Comparison of ENCODE assay signal across 9 mouse cellular contexts in genomic region chr2:44571156-44571555, GRCm38 (mm10).
DNase-seq lines count a peak whose midpoint lies in the region; ATAC-seq and TF ChIP-seq lines count a peak whose summit lies in the region.
"Had no signal": no experiment of that assay in that cellular context is flagged by ENCODE, and none has a peak within 500 bp of the region (broad histone marks: within the 10 kb centered on the region; RNA-seq: fewer than 3 reads in every experiment).

No protein-coding gene starts in this region.

- no peaks in the 10 kb centered on the region for H3K36me3 ChIP-seq in hindbrain, embryonic 10.5 days
- no peaks in the 10 kb centered on the region for H3K36me3 ChIP-seq in hindbrain, embryonic 14.5 days (replicated peaks; ENCODE audit: control insufficient read depth, insufficient read depth)
- H3K36me3 ChIP-seq in forebrain, embryonic 16.5 days (ENCODE audit: control insufficient read depth, insufficient read depth) = no peaks in the 10 kb centered on the region
- H3K36me3 ChIP-seq in limb, embryonic 13.5 days = no peaks in the 10 kb centered on the region

- no peak for TF ChIP-seq POLR2A in brain, embryonic 14.5 days (IDR thresholded peaks at IDR 0.05; ENCODE audit: borderline replicate concordance, extremely low read depth, insufficient read depth, insufficient read length, poor library complexity, severe bottlenecking)

- peaks cover 15% of the 10 kb centered on the region for H3K4me1 ChIP-seq in hindbrain, embryonic 10.5 days (replicated peaks)
- H3K4me1 ChIP-seq in hindbrain, embryonic 14.5 days (replicated peaks; ENCODE audit: control insufficient read depth, insufficient read depth, low read length) = no peaks in the 10 kb centered on the region
- peaks cover 22% of the 10 kb centered on the region for H3K4me1 ChIP-seq in forebrain, embryonic 16.5 days (replicated peaks; ENCODE audit: control insufficient read depth, insufficient read depth, low read length)
- H3K4me1 ChIP-seq in limb, embryonic 13.5 days = peaks cover 3% of the 10 kb centered on the region; the same call in 1 of the 2 replicates

- H3K4me2 ChIP-seq in hindbrain, embryonic 14.5 days (replicated peaks) = no peak overlapping the region
- H3K4me2 ChIP-seq in forebrain, embryonic 16.5 days (ENCODE audit: low read length) = peak overlapping the region; percentile 20; the same call in 1 of the 2 replicates
- peak overlapping the region; percentile 5; the same call in 1 of the 2 replicates for H3K4me2 ChIP-seq in limb, embryonic 13.5 days (replicated peaks)

- H3K27ac ChIP-seq in hindbrain, embryonic 10.5 days = peak overlapping the region; percentile 41; the same call in 1 of the 2 replicates
- no peak overlapping the region for H3K27ac ChIP-seq in hindbrain, embryonic 14.5 days
- H3K27ac ChIP-seq in forebrain, embryonic 16.5 days (ENCODE audit: low read length) = peak overlapping the region; percentile 60
- no peak overlapping the region for H3K27ac ChIP-seq in limb, embryonic 13.5 days
- H3K27ac ChIP-seq: liver, embryonic 14.5 days had no signal

- TF ChIP-seq CTCF in brain, embryonic 14.5 days (IDR thresholded peaks at IDR 0.05; ENCODE audit: borderline replicate concordance, extremely low read depth, insufficient read depth, insufficient read length) = no peak

- no peak overlapping the region for H3K9ac ChIP-seq in hindbrain, embryonic 14.5 days
- H3K9ac ChIP-seq in forebrain, embryonic 16.5 days (replicated peaks; ENCODE audit: low read depth, low read length) = peak overlapping the region; percentile 32
- H3K9ac ChIP-seq in limb, embryonic 13.5 days = no peak overlapping the region
- H3K9ac ChIP-seq: liver, embryonic 14.5 days had no signal

- no peak for DNase-seq in hindbrain, embryonic 10.5 days (ENCODE audit: low spot score)
- no peak for DNase-seq in hindbrain, embryonic 14.5 days (ENCODE audit: low spot score)
- DNase-seq in brain, embryonic 14.5 days (ENCODE audit: low read depth) = peak; percentile 67
- no peak for DNase-seq in thymus, postnatal 4 days
- no peak for DNase-seq in left cerebral cortex, adult 9 months (ENCODE audit: low spot score in 2 of 2)

- H3K27me3 ChIP-seq in hindbrain, embryonic 10.5 days (ENCODE audit: insufficient read depth, poor library complexity, severe bottlenecking) = no peaks in the 10 kb centered on the region
- no peaks in the 10 kb centered on the region for H3K27me3 ChIP-seq in hindbrain, embryonic 14.5 days (ENCODE audit: control insufficient read depth, insufficient read depth, low read length)
- no peaks in the 10 kb centered on the region for H3K27me3 ChIP-seq in forebrain, embryonic 16.5 days (replicated peaks; ENCODE audit: control insufficient read depth, insufficient read depth, low read length)
- no peaks in the 10 kb centered on the region for H3K27me3 ChIP-seq in limb, embryonic 13.5 days

- H3K4me3 ChIP-seq in hindbrain, embryonic 10.5 days = no peak overlapping the region
- H3K4me3 ChIP-seq in hindbrain, embryonic 14.5 days (replicated peaks; ENCODE audit: low read length) = no peak overlapping the region
- H3K4me3 ChIP-seq in forebrain, embryonic 16.5 days (replicated peaks; ENCODE audit: low read length) = no peak overlapping the region
- no peak overlapping the region for H3K4me3 ChIP-seq in limb, embryonic 13.5 days

- H3K9me3 ChIP-seq in hindbrain, embryonic 10.5 days = no peaks in the 10 kb centered on the region
- no peaks in the 10 kb centered on the region for H3K9me3 ChIP-seq in hindbrain, embryonic 14.5 days (ENCODE audit: control insufficient read depth, low read length)
- H3K9me3 ChIP-seq in forebrain, embryonic 16.5 days (ENCODE audit: control insufficient read depth, low read length) = no peaks in the 10 kb centered on the region
- H3K9me3 ChIP-seq in limb, embryonic 13.5 days = no peaks in the 10 kb centered on the region

- no peak for ATAC-seq in hindbrain, embryonic 14.5 days (ENCODE audit: low FRiP score)
- ATAC-seq in forebrain, embryonic 16.5 days = peak; percentile 48
- ATAC-seq in limb, embryonic 13.5 days (ENCODE audit: low FRiP score, low read depth) = no peak
- ATAC-seq in inflammation-experienced regulatory T-cells, adult 6 months = no peak

- WGBS in hindbrain, embryonic 10.5 days = 30% methylated on average over 9 of the region's 9 CpGs
- WGBS in hindbrain, embryonic 14.5 days = 21% methylated on average over 9 of the region's 9 CpGs
- 16% methylated on average over 9 of the region's 9 CpGs for WGBS in forebrain, embryonic 16.5 days
- whole genome bisulfite sequencing in limb, embryonic 13.5 days = 60% methylated on average over 9 of the region's 9 CpGs

Comparison
In these comparisons a context has a peak if more than half of its experiments do, and no peak if none do; other contexts are left out.
1. H3K27ac ChIP-seq: peak in hindbrain, embryonic 10.5 days (single experiment) and forebrain, embryonic 16.5 days (single experiment); none in hindbrain, embryonic 14.5 days (single experiment) and limb, embryonic 13.5 days (single experiment).